Mouse (Mus musculus): ENCODE data around the gene Syt14.
A peak's percentile ranks its signal among the peaks of the same experiment; 100 is the strongest.

Gene Syt14

DNA sequence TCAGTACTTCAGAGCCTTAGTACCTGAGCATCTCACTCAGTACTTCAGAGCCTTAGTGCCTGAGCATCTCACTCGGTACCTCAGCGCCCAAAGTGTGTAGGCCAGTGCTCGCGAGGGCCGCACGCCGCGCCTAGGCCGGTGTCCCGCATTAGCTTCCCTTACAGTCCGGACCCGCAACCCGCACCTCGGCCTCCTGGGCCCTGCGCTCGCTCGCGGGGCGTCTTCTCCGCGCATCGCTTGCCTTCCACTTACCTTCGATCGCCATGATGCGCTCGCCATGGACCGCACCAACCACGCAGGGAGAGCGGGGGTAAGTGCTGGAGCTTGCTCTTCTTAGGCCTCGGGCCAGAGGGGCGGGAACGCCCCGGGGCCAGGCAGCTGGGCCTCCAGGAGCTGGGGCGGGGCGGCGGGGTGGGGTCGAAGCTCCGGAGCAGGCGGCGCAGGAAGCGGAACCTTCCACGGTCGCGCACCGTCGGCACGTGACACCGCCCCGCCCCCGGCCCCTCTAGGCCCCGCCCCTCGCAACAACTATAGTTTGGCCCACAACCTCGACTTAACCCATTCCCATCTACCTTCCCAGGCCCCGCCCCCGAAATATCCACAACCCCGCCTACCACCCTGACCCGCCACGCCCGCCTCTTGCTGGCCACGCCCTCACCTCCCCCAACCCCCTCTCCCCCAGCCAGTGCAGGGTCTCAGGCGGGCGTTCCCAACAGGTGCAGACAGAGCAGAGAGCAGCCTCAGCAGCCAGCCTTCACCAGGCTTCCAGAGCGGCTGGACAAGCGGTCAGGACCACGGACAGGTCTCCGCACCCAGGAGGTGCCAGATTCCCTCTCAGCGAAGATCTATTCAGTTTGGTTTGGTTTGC is at the start of gene Syt14:
Gene Syt14 (minus strand): TSS at position 405 of the 868 bp plus-strand sequence.
- DNase-seq (ENCODE audit: low spot score in 2 of 2) = peak; percentile 55 to 71

DNA sequence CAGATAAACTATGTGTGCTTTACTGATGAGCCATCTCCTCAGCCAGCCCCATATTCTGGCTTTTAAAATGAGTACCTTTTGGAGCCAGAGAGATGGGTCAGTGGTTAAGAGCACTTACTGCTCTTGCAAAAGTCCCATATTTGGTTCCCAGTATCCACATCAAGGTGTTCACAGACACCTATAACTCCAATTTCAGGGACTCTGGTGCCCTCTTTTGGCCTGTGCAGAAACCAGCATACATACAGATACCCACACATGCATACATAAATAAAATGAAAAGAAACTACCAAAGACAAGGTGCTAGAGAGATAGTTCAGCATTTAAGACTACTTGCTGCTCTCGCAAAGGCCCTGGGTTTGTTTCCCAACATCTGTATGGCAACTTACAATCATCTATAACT is 48.4 kb upstream of the Syt14 start:
- DNase-seq (ENCODE audit: low spot score in 2 of 2) = no peak

DNA sequence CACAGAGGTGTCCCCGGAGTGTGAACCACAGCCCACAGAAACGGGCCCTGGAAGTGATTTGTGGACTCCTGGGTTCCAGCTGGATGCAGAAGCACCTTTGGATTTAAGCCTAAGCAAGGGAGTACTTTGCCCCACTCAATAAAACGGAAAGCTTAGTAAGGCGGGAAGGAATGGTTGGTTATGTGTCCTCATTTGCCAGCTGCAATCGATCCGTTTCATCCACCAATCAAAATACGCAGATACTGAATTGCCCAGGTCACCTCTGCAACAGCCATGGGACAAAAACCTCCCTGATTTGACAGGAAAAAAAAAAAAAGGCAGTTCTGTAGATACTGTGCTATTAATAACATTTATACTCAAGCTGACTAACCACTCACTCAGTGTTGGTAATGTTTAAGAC is 47.5 kb upstream of the Syt14 start:
- no peak for DNase-seq (ENCODE audit: low spot score in 2 of 2)

DNA sequence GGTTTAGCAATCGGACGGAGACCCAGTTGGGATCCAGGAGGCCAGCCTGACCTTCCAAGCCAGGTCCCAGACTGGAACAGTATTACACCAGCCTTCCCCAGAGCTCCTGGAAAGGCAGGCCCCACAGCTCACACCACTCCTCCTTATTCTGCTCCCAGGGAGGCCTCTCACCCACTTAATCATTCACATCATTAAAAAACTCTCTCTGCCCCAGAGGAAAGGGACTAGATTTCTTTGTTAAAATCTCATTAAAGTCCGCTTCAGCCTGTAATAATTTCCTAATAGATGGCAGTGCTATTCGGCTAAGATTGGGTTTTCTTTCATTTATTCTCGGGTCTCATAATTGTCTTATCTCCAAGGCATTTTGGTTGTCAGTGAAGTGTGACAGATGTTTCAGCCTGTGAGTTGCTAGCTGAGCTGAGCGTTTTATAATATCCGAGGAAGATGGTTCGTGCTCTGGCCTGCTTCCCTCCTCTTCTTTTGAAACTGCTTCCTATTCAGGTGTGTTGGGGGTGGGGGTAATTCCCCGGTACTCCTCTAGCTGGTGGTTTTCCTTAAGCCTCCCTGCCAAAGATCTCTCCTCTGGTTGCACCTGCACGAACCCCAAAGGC is 46.8 kb upstream of the Syt14 start:
- no peak for DNase-seq (ENCODE audit: low spot score in 2 of 2)

DNA sequence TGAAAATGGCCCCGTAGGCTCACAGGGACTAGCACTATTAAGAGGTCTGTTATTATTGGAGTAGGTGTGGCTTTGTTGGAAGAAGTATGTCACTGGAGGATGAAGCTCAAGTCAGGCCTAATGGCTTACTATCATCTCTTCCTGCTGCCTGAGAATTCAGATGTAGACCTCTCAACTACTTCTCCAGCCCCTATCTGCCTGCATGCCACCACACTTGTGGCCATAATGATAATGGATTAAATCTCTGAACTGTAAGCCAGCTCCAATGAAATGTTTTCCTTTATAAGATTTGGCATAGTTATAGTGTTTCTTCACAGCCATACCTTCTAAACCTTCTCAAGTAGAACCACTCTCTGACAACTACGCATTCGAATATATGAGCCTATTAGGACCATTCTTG is 27.0 kb upstream of the Syt14 start:
- DNase-seq (ENCODE audit: low spot score in 2 of 2) = no peak

DNA sequence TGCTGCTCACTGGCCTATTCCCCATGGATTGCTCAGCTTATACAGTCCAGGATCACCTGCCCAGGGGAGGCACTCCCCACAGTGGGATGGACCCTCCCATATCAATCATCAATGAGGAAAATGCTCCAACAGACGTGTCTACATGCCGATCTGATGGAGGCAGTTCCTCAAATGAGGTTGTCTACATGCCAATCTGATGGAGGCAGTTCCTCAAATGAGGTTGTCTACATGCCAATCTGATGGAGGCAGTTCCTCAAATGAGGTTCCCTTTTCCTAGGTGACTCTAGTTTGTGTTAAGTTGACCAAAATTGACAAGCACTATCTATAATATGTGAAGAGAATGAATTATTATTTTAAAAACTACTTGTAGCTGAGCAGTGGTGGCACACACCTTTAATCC is 24.6 kb upstream of the Syt14 start:
- DNase-seq (ENCODE audit: low spot score in 2 of 2) = no peak

DNA sequence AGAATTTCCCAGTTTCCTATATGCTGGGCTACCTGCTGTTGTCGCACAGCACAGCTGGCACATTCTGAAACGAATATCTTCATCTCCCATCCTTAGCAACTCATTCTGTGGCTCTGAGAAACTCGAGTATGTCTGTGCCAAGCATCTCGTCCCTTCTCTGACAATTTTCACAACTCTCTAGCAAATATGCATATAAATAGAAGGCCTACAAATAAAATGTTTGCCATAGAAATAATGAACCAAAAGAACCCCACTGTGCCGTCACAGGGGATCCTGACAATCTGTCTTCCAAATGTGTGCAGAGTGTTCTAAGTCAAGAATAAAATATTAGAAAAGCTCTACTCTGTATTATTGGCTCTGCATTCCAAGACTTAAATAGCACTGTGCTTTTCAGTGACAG is 24.0 kb upstream of the Syt14 start:
- no peak for DNase-seq (ENCODE audit: low spot score in 2 of 2)

DNA sequence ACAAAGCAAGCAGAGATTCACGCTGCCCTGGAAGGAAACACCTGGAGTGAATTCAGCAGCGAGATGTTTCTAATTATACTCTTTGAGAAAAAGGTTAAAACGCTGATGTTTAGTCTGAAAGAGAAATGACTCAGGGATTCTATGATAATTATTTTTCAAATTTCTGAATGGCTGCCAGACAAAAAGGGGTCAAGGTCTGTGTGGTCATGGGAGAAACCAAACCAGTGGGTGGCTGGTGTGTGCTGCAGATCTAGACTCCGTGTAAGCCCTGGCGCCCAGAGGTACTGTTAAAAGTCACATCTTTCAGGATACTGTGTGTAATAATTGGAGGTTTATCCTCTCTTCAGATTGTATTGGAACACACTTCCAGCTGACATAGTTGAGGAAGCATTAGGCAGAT is 18.8 kb upstream of the Syt14 start:
- no peak for DNase-seq (ENCODE audit: low spot score in 2 of 2)

DNA sequence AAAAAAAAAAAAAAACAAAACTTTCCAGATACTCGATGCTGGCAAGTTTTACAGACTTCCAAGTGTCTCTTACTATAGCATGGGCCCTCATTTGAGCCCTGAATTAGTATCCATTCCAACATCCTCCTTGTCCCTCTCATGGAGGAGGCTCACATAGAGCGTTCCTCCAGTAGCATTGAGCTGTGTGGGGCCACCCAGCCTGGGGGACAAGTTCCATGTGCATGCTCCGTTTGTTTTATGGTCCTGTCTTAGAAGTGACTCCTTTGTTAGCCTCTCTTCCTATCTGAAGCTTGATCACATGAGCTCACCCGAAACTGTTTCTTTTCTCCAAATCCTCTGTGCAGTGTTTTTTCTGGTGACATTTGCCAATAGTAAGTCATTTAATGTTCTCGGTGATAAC is 17.5 kb upstream of the Syt14 start:
- no peak for DNase-seq (ENCODE audit: low spot score in 2 of 2)

DNA sequence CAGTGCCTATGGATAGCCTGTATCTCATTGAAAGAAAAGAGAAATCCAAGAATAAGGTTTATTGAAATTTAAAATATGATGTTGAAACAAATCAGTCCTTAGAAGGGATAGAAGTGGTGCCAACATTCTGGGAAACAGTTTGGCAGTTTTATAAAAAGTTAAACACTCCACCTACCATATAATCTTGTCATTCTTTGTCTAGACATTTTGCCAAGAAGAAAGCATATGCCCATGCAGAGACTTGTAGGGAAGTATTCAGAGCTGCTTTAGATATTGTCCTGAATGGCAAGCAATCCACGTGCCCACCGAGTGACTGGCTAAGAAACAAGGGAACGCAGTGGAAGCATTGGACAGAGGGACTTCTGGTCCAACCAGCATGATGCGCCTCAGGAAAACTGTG is 12.0 kb upstream of the Syt14 start:
- no peak for DNase-seq (ENCODE audit: low spot score in 2 of 2)

DNA sequence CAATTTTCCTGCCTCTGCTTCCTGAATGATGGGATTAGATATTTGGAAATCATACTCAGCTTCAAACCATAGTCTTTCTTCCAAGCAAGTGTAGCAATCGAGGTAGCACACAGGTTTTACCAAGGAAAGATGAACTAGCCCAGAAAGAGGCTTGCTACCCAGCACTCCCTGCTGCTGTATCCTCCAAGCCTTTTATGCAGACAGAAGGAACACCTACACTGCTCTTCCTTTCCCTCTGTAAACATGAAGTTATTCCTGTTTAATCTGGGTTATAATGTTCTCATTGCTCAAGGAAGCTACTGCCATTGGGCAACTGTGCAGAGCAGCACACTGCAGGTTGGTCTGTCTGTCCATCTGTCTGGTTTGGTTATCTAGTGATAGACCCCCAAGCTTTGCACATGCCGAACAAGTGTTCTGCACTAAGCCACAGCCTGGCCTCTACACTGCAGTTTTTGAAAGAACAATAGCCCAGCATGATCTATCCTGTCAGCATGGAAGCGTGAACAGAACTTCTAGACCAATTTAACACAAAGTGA is 7.3 kb upstream of the Syt14 start:
- no peak for DNase-seq (ENCODE audit: low spot score in 2 of 2)

DNA sequence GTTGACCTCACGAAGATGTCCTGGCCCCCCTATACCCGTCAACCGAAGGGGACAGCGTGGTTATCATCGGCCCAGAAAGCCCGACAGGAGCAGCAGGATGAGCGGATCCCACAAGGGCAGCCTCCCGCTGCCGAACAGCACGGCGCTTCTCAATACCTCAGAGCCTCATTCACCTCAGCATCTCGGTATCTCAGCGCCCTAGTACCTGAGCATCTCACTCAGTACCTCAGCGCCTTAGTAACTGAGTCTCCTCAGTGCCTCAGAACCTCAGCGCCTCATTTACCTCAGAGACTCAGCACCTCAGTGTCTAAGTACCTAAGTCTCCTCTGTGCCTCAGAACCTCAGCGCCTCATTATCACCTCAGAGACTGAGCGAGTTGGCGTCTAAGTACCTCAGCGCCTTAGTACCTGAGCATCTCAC is 614 bp downstream of the Syt14 start:
- no peak for DNase-seq (ENCODE audit: low spot score in 2 of 2)

DNA sequence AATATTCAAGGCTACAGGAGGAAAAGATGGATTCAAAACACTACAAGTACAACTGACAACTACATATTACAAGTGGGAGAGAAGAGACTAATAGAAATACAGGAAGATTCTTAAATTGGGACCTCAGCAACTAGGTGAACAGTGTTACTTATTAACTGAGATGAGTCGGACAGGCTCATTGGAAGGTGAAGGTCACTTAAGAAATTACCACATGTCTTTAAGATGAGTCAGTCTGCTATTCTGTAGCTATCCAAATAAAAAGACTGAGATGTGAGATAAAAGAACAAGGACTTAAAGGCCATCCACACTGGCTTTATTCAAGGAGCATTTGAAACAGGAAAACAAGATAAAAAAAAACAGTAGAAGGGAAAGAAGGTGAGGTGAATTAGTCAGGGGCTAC is 11.3 kb downstream of the Syt14 start:
- DNase-seq (ENCODE audit: low spot score in 2 of 2) = no peak

DNA sequence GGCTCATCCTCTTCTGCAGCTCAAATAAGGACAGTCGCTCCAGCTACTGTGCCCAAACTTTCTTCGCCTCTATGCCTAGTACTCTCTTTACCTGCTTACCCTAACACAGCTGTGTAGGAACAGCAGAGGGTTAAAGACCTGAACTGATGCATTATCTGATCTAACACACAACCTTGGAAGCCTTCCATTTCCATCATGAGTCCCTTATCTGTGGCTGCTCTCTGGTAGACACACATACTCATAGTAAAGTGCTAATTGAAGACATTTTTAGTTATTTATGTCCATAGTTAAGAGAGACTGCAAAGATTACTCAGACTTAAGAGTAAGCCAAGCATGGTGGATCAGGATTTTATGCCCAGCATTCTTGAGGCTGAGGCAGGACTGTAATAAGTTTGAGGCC is 23.2 kb downstream of the Syt14 start:
- no peak for DNase-seq (ENCODE audit: low spot score in 2 of 2)

DNA sequence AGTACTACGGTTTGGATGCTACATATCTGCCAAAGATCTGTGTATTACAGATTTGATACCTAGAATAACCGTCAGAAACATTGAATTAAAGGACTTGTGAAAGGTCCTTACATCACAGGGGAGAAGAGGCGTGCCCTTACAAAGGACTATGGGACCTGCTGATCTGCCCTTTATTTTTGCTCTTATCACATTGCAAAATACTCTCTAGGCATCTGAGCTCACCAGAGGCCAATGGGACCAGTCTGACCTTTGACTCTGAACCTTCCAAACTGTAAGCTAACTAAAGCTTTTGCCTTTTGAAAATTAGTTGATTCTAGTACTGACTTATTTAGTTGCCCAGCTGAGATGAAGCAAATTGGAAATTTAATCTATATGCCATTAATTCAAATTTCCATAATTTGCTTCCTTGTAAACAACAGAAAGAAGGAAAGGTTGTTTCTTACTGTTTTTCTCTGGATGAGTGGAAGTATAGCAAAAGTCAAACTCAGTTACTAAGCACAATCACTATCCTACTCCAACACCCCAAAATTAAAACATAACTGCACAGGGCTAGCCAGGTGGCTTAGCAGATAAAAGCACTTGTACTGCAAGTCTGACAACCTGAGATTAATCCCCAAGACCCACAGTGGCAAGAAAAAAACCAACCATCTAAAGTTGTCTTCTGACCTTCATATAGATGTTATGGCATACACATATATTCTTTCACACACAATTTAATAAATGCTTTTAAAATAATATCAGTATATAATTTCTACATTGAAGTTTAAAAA is 24.4 kb downstream of the Syt14 start:
- no peak for DNase-seq (ENCODE audit: low spot score in 2 of 2)

DNA sequence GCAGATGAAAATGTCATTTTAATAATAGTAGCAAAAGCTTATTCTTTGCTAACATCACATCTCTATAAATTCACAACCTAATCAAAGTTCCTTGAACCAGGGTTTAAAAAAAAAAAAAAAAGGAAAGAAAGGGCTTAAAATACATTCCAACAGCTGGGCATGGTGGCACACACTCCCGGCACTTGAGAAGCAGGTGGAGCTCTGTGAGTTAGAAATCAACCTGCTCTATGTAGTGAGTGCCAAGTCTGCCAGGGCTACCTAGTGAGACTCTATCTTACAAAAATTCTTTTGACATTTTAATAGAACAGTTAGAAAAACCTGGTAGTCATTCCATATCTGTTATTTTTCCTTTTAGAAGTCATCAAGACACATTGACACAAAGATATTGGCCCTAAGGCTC is 31.0 kb downstream of the Syt14 start:
- no peak for DNase-seq (ENCODE audit: low spot score in 2 of 2)

DNA sequence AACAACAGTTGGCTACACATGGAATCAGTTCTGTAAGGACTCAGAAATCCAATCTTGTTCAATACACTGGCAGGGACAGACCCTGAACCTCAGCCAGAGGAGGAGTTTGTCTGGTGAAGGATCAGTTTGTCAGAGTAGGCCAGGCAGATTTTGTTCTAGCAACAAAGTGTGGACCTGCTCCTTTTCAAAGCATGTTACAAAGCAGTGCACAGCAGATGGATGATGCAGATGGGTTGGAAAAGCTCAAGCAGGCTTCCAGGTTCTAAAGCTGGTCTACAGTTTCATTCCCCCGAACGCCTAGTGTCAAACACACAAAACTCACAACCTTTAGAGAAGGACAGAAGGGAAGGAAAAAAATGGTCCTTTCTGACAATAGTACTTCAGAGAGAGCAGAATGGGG is 31.6 kb downstream of the Syt14 start:
- no peak for DNase-seq (ENCODE audit: low spot score in 2 of 2)

DNA sequence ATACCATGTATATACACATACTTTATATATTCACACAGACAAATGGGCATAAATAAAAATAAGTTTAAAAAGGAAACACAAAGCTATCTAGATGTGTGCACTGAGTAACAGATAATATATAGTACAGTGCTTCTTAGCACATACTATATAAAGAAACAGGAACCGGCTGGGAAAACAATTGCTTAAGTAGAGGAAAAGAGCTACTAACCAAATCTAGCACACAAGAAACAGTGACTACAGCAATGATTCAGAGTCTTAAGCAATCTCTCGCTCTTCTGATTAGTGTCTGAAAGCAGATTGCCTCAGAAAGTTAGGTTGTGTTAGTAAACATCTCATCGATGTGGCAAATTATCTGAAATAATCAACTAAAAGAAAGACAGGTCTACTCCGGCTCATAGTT is 33.3 kb downstream of the Syt14 start:
- DNase-seq (ENCODE audit: low spot score in 2 of 2) = no peak

DNA sequence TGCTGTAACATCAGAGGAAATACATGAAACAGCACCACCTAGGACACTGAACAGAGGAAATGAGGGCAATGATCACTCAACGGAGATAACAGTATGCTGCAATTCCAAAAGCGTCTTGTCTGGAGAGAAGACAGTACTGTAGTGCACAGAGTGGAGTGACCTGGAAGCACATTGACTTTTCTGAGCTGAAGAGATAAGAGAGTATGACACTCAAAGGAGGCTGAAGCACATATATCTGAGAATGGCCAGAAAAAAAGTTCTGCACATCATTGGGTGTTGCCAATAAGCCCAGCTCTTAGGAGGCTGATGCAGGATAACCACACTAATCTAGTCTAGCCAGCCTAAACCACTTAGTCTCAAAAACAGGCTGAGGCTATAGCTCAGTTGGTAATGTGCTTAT is 34.0 kb downstream of the Syt14 start:
- no peak for DNase-seq (ENCODE audit: low spot score in 2 of 2)

DNA sequence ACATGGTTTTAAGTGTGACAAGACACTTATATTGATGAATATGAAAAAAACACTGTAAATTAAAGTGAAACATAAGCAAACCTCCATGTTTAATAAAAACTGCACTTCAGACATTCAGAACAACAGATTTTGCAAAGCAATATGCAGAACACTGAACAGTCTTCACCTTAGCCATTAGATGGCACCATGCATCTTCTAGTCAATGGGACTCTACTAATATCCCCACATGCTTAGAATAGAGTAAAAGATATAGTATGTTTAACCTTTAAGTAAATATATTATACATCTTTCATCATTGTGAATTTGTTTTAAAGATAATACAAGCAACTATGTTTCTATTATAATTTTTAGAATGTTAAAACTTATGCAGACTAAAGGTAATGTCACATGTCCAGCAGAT is 34.7 kb downstream of the Syt14 start:
- no peak for DNase-seq (ENCODE audit: low spot score in 2 of 2)

DNA sequence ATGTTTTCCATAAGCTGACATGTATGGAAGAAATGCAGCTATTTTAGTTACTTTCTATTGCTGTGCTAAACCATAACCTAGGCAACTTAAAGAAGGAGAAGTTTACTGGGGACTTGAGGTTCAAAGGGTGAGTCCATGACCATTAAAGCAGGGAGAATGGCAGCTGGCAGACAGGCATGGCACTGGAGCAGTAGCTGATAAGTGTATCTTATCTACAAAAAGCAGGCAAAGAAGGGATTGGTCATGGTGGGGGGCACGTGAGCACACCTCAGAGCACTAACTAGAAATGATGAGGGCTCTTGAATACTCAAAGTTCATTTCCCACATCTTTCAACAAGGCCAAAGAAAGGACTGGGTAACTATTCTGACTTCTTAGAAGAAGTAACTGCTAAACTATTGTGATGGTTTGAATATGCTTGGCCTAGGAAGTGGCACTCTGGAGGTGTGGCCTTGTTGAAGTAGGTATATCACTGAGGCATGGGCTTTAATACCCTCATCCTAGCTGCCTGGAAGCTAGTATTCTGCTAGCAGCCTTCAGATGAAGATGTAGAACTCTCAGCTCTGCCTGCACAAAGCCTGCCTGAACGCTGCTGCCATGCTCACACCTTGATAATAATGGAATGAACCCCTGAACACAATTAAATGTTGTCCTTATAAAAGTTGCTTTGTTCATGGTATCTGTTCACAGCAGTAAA is 41.2 kb downstream of the Syt14 start:
- no peak for DNase-seq (ENCODE audit: low spot score in 2 of 2)

DNA sequence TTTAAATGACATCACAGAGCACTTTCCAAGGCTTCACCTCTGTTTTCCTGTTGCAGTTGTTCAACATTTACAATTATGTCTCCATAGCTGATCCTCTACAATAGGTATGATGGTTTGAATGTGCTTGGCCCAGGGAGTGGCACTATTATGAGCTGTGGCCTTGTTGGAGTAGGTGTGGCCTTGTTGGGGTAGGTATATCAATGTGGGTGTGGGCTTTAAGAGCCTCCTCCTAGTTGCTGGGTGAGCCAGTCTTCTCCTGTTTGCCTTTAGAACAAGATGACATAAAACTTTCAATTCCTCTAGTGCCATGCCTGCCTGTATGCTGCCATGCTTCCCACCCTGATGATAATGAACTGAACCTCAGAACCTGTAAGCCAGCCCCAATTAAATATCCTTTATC is 42.1 kb downstream of the Syt14 start:
- no peak for DNase-seq (ENCODE audit: low spot score in 2 of 2)

All from urinary bladder, postnatal 4 days (tissue).